Mouse (Mus musculus): ENCODE results near the gene Gm5678. TPM values are rescaled to one million over a fixed set of nuclear protein-coding genes. Genes with fewer than 3 reads are reported as not detected.

Gene Gm5678
- total and polyA plus RNA-seq, 2 experiments from 2014 or later, result not detected

DNA sequence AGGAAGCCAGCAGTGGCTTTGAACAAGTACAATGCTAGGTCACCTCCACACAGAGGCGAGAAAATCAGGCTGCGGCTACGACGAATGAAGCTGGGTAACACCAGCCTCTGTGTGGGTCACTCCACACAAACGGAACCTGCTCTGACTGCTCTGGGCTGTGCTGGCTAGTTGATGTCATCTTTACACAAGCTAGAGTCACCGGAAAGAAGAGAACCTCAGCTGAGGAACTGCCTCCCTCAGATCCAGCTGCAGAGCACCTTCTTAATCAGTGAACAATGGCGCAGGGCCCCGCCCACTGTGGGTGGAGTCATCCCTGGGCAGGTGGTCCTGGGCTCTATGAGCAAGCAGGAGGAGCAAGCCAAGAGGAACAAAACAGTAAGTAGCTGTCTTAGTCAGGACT is 41.5 kb upstream of the Gm5678 start:
- peak overlapping the region; percentile 18; the same call in 1 of the 2 replicates for H3K4me3 ChIP-seq (ENCODE audit: low read depth, low read length)

GRCm38 (mm10) chr16:93588281-93588680 is 39.6 kb upstream of the Gm5678 start:
- H3K4me3 ChIP-seq (ENCODE audit: low read depth, low read length), result no peak overlapping the region
- no peaks in the 10 kb centered on the region for H3K9me3 ChIP-seq (replicated peaks; ENCODE audit: control insufficient read depth, low read length)
- H3K27ac ChIP-seq (ENCODE audit: low read depth), result no peak overlapping the region
- ATAC-seq (ENCODE audit: insufficient read depth, low read depth), result no peak
- no peak for DNase-seq (ENCODE audit: low spot score)
- no peaks in the 10 kb centered on the region for H3K4me1 ChIP-seq (ENCODE audit: control insufficient read depth, insufficient read depth)
- no peaks in the 10 kb centered on the region for H3K27me3 ChIP-seq (ENCODE audit: control insufficient read depth, insufficient read depth, low read length)
- WGBS, result 60% methylated on average over 4 of the region's 4 CpGs
- TF ChIP-seq CTCF (IDR thresholded peaks at IDR 0.05; ENCODE audit: low read depth), result no peak
- no peak for TF ChIP-seq EP300 (IDR thresholded peaks at IDR 0.05; ENCODE audit: low read depth)
- H3K9ac ChIP-seq (replicated peaks; ENCODE audit: low read depth, low read length), result no peak overlapping the region
- H3K4me2 ChIP-seq (ENCODE audit: low read depth, low read length), result no peak overlapping the region
- H3K36me3 ChIP-seq (replicated peaks; ENCODE audit: control insufficient read depth, insufficient read depth, low read length), result peaks cover 17% of the 10 kb centered on the region

More for the DNA sequence above, 41.5 kb upstream of the Gm5678 start:
- no peak overlapping the region for H3K27ac ChIP-seq (ENCODE audit: low read depth)
- DNase-seq (ENCODE audit: low spot score), result no peak
- no peak for TF ChIP-seq CTCF (IDR thresholded peaks at IDR 0.05; ENCODE audit: low read depth)
- no peak for TF ChIP-seq EP300 (IDR thresholded peaks at IDR 0.05; ENCODE audit: low read depth)
- no peak for ATAC-seq (ENCODE audit: insufficient read depth, low read depth)
- WGBS, result 78% methylated on average over 8 of the region's 8 CpGs
- no peak overlapping the region for H3K9ac ChIP-seq (replicated peaks; ENCODE audit: low read depth, low read length)
- H3K27me3 ChIP-seq (ENCODE audit: control insufficient read depth, insufficient read depth, low read length), result no peaks in the 10 kb centered on the region
- H3K36me3 ChIP-seq (replicated peaks; ENCODE audit: control insufficient read depth, insufficient read depth, low read length), result peaks cover 17% of the 10 kb centered on the region
- no peaks in the 10 kb centered on the region for H3K4me1 ChIP-seq (ENCODE audit: control insufficient read depth, insufficient read depth)
- H3K9me3 ChIP-seq (replicated peaks; ENCODE audit: control insufficient read depth, low read length), result no peaks in the 10 kb centered on the region
- H3K4me2 ChIP-seq (ENCODE audit: low read depth, low read length), result peak overlapping the region; percentile 33; the same call in 1 of the 2 replicates

- Histone ChIP-seq H3K9ac (replicated peaks; ENCODE audit: low read depth, low read length) (no peak overlapping the region), H3K4me2 (ENCODE audit: low read depth, low read length) (no peak overlapping the region), H3K27ac (ENCODE audit: low read depth) (no peak overlapping the region), H3K4me1 (ENCODE audit: control insufficient read depth, insufficient read depth) (no peaks in the 10 kb centered on the region), H3K4me3 (ENCODE audit: low read depth, low read length) (no peak overlapping the region), H3K36me3 (replicated peaks; ENCODE audit: control insufficient read depth, insufficient read depth, low read length) (peaks cover 10% of the 10 kb centered on the region), H3K9me3 (replicated peaks; ENCODE audit: control insufficient read depth, low read length) (no peaks in the 10 kb centered on the region), H3K27me3 (ENCODE audit: control insufficient read depth, insufficient read depth, low read length) (no peaks in the 10 kb centered on the region)
- ATAC-seq (ENCODE audit: insufficient read depth, low read depth) (no peak), DNase-seq (ENCODE audit: low spot score) (no peak)
- WGBS, result 96% methylated on average over 15 of the region's 15 CpGs
- TF ChIP-seq CTCF (IDR thresholded peaks at IDR 0.05; ENCODE audit: low read depth) (no peak), EP300 (IDR thresholded peaks at IDR 0.05; ENCODE audit: low read depth) (no peak)
Observed at GRCm38 (mm10) chr16:93590915-93591314, 37.0 kb upstream of the Gm5678 start.

GRCm38 (mm10) chr16:93591450-93592430 is 36.2 kb upstream of the Gm5678 start:
- Histone ChIP-seq H3K9ac (replicated peaks; ENCODE audit: low read depth, low read length) (no peak overlapping the region), H3K4me3 (ENCODE audit: low read depth, low read length) (no peak overlapping the region), H3K27me3 (ENCODE audit: control insufficient read depth, insufficient read depth, low read length) (no peaks in the 10 kb centered on the region), H3K4me2 (ENCODE audit: low read depth, low read length) (no peak overlapping the region), H3K36me3 (replicated peaks; ENCODE audit: control insufficient read depth, insufficient read depth, low read length) (peaks cover 10% of the 10 kb centered on the region), H3K9me3 (replicated peaks; ENCODE audit: control insufficient read depth, low read length) (no peaks in the 10 kb centered on the region), H3K27ac (ENCODE audit: low read depth) (no peak overlapping the region), H3K4me1 (ENCODE audit: control insufficient read depth, insufficient read depth) (no peaks in the 10 kb centered on the region)
- WGBS, result 90% methylated on average over 20 of the region's 20 CpGs
- DNase-seq (ENCODE audit: low spot score) (no peak), ATAC-seq (ENCODE audit: insufficient read depth, low read depth) (no peak)
- TF ChIP-seq CTCF (IDR thresholded peaks at IDR 0.05; ENCODE audit: low read depth) (no peak), EP300 (IDR thresholded peaks at IDR 0.05; ENCODE audit: low read depth) (no peak)

- no peak overlapping the region for H3K4me3 ChIP-seq (ENCODE audit: low read depth, low read length)
- H3K4me1 ChIP-seq (ENCODE audit: control insufficient read depth, insufficient read depth), result no peaks in the 10 kb centered on the region
- no peak overlapping the region for H3K27ac ChIP-seq (ENCODE audit: low read depth)
- no peaks in the 10 kb centered on the region for H3K27me3 ChIP-seq (ENCODE audit: control insufficient read depth, insufficient read depth, low read length)
- H3K9me3 ChIP-seq (replicated peaks; ENCODE audit: control insufficient read depth, low read length), result no peaks in the 10 kb centered on the region
- 89% methylated on average over 3 of the region's 3 CpGs for WGBS
- TF ChIP-seq EP300 (IDR thresholded peaks at IDR 0.05; ENCODE audit: low read depth) (no peak), CTCF (IDR thresholded peaks at IDR 0.05; ENCODE audit: low read depth) (no peak)
- DNase-seq (ENCODE audit: low spot score) (no peak), ATAC-seq (ENCODE audit: insufficient read depth, low read depth) (no peak)
- H3K36me3 ChIP-seq (replicated peaks; ENCODE audit: control insufficient read depth, insufficient read depth, low read length), result peaks cover 10% of the 10 kb centered on the region
- H3K4me2 ChIP-seq (ENCODE audit: low read depth, low read length), result no peak overlapping the region
- no peak overlapping the region for H3K9ac ChIP-seq (replicated peaks; ENCODE audit: low read depth, low read length)
Observed at GRCm38 (mm10) chr16:93592711-93593110, 35.2 kb upstream of the Gm5678 start.
